Mouse (Mus musculus) duodenum, adult 2 months (tissue): ENCODE measurements around the gene Pbld1. TPM values are rescaled to one million over a fixed set of nuclear protein-coding genes. Genes with fewer than 3 reads are reported as not detected.

Experiments
- polyA plus RNA-seq: library from polyadenylated mRNA; depleted of rRNA; stranded (reverse); fragments of >200 nt; gene quantifications from 2 replicates; pipeline ENCODE4 v1.2.3, GENCODE M21; 2012; ENCODE audit warnings: low replicate concordance; rRNA removed

The Pbld1 gene
- polyA plus RNA-seq, result 7.2 and 17.2 TPM in 2 replicates

DNA sequence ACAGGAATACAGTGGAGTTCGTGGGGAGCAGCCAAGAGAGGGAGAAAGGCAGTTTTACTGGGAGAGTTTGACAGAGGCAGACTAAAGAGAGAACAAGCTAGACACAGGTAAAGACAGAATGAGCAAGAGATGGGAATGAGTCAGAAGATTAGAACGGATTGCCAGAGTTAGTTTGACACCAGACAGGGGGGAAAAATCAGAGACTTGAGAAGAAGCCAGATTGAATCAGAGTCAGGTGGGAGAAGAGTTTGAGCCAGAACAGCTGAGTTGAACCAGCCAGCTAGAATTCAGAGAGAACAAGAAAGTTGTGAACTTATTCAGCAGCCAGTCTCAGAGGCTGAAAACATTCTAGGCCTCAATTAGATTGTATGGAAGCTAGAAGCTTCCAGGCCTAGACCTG lies at the start of gene Pbld1:
Gene Pbld1, plus strand, starts transcription at position 301 of the 400 bp plus-strand sequence.

DNA sequence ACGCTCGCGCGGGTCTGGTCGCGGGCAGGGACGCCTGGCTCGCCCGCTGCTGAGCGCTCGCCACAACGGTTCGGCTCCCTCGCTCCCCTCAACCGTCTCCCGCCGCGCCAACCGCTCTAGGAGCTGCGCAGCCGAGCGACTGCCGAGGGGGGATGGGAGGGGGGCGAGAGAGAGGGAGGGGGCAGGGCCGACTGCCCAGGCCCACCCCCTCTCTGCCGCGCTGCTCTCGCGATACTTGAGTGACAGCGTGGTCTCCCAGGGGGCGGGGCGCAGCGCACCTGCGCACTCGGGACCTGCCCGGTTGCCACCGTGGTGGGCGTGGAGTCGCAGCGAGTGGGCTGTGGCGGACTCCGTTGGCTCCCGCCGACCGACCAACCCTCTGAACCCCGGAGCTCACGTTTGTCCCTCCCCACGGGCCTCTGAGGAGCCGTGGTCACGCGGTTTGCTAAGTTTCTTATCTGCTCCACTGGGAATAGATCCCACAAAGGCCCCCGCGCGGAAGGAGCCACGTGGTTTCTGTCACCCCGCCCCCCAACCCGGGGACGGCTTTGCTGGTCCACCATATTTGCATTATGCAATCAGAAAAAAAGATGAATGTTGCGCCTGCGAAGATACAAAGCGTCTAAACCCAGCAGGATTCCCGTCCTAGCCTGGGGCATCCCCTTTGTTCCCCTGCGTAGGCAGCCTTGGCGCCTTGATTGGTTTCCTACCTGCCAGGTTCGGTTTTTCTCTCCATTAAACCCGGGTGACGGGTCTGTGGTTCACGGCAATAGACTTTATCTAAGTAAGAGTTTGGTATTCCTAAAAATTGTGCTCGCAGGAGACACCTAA lies 36.0 kb upstream of the Pbld1 start, which contains the start of the genes Hnrnph3 and Pbld2:
Gene Hnrnph3, minus strand, starts transcription at position 469 of the 831 bp plus-strand sequence.
Gene Pbld2, plus strand, starts transcription at position 567 of the 831 bp plus-strand sequence.

DNA sequence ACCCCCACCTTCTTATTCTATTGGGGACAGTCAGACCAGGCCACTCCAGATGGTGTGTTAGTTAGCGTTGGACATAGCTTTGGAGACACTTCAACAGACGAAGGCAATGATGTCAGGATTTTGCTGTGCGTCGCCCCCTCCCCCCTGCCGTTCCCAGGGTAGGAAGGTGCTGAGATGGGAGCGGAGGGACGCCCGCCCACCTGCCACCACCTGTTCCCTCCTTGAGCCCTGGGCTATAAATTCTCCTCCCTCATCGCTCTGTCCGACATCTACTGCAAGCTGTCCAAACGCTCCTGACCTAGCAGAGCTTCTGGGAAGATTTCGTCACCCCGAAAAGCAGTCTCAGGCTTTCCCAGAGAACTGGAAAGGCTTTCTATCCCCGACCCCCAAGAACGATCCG lies 39.6 kb downstream of the Pbld1 start, which contains the start of gene Atoh7:
Gene Atoh7, plus strand, starts transcription at position 131 of the 400 bp plus-strand sequence.

Other genes with a start within 250 kb of the Pbld1 start
- gene Tet1, start 151.2 kb upstream of the Pbld1 start, polyA plus RNA-seq, result 0.02 and 0.47 TPM in 2 replicates
- 17.8 and 37.8 TPM in 2 replicates for gene Slc25a16, start 139.5 kb upstream of the Pbld1 start, polyA plus RNA-seq
- 1.7 and 3.2 TPM in 2 replicates for gene Dna2, start 113.1 kb upstream of the Pbld1 start, polyA plus RNA-seq
- 1.1 and 1.2 TPM in 2 replicates for gene Rufy2, start 79.9 kb upstream of the Pbld1 start, polyA plus RNA-seq
- 1.7 and 2.8 TPM in 2 replicates for gene Hnrnph3, start 35.9 kb upstream of the Pbld1 start, polyA plus RNA-seq
- gene Pbld2, start 35.8 kb upstream of the Pbld1 start, polyA plus RNA-seq, result 34.7 and 40.5 TPM in 2 replicates
- gene Atoh7, start 39.5 kb downstream of the Pbld1 start, polyA plus RNA-seq, result 0.06 and 0.07 TPM in 2 replicates
- gene Mypn, start 143.8 kb downstream of the Pbld1 start, polyA plus RNA-seq, result 0.08 and 0.13 TPM in 2 replicates
- 2.5 and 3.0 TPM in 2 replicates for gene Herc4, start 183.6 kb downstream of the Pbld1 start, polyA plus RNA-seq